Mouse (Mus musculus) lung, embryonic 14.5 days (tissue): ENCODE measurements around the gene Chmp5. TPM values are rescaled to one million over a fixed set of nuclear protein-coding genes. Genes with fewer than 3 reads are reported as not detected.

Source experiments
- ATAC-seq: fragments of 200-750 bp; cut with Nextera tagmentation; 2 replicates; pipeline ENCODE4 v1.8.0; 2017; ENCODE audit warnings: mild to moderate bottlenecking, moderate TSS enrichment, moderate library complexity; ENCODE audit not compliant: insufficient read depth
- DNase-seq: peaks from one replicate; pipeline ENCODE4 v3.0.0-alpha.2; 2015
- H3K27ac ChIP-seq: fragments of 300-500 bp; sonication (generic); 2 replicates; pipeline ENCODE4 v1.5.1; 2014; ENCODE audit warnings: low read depth, mild to moderate bottlenecking, moderate library complexity
- H3K27me3 ChIP-seq: fragments of 300-500 bp; sonication (generic); 2 replicates; pipeline ENCODE4 v1.6.1; 2014; ENCODE audit warnings: low read length, control low read depth; ENCODE audit not compliant: insufficient read depth
- H3K36me3 ChIP-seq: fragments of 300-500 bp; sonication (generic); 2 replicates; pipeline ENCODE4 v1.6.1; 2014; ENCODE audit warnings: control low read depth; ENCODE audit not compliant: insufficient read depth
- H3K4me1 ChIP-seq: fragments of 300-500 bp; sonication (generic); 2 replicates; pipeline ENCODE4 v1.6.1; 2014; ENCODE audit warnings: antibody characterized with exemption, control low read depth; ENCODE audit not compliant: insufficient read depth
- H3K4me2 ChIP-seq: fragments of 300-500 bp; sonication (generic); 2 replicates; pipeline ENCODE4 v1.6.1; 2014; ENCODE audit warnings: mild to moderate bottlenecking
- H3K4me3 ChIP-seq: fragments of 300-500 bp; sonication (generic); 2 replicates; pipeline ENCODE4 v1.5.1; 2014; ENCODE audit warnings: low read depth, low read length
- H3K9ac ChIP-seq: fragments of 300-500 bp; sonication (generic); 2 replicates; pipeline ENCODE4 v1.6.1; 2014
- H3K9me3 ChIP-seq: fragments of 300-500 bp; sonication (generic); 2 replicates; pipeline ENCODE4 v1.6.1; 2016; ENCODE audit warnings: low read depth, low read length, control low read depth
- CTCF ChIP-seq: IDR thresholded peaks from 2 replicates; pipeline ENCODE4 v1.5.1; 2016; ENCODE audit warnings: antibody characterized with exemption, low read depth
- WGBS: fragments of 180-500 bp; shearing (Covaris S2); extraction: QIAGEN DNeasy Blood & Tissue Kit; methylation state at CpG from one replicate; pipeline ENCODE4 v1.1.7; 2014; 5-methylcytosine and 5-hydroxymethylcytosine counted together
- polyA plus RNA-seq: library from polyadenylated mRNA; unstranded; fragments of >200 nt; fragmentation: Nextera tagmentation; extraction: Ambion mirVana; gene quantifications from 2 replicates; pipeline ENCODE4 v1.2.1, GENCODE M21; 2014

The Chmp5 gene
- polyA plus RNA-seq: 90.7 and 97.6 TPM in 2 replicates

DNA sequence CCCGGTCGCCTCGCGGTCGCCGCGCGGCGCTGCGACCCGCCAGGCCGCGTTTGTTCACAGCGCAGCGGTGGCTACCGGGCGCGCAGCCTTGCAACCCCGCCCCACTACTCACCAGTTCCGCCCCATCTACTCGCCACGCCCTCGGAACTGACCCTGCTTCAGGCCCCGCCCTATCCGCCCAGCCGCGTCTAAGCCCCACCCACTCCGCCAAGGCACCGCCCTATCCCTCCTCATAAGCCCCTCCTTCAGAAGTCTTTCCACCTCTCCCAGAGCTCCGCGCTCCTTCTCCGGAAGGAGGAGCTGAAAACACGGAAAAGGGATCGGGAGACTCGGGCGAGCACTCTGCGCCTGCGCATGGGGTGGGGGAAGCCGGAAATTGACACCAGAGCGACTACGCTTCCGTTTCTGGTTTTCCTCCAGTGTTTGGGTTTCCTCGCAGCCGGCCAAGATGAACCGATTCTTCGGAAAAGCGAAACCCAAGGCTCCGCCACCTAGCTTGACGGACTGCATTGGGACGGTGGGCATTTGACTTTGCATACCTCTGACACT, at the start of gene Chmp5, which contains the start of gene Bag1:
Chmp5 (plus strand) TSS at position 248 of the 549 bp plus-strand sequence.
Bag1 (minus strand) TSS at position 135 of the 549 bp plus-strand sequence.
- H3K4me2 ChIP-seq: peak within 1 kb of the TSS; percentile 84
- TF ChIP-seq CTCF: peak; percentile 38
- peaks cover 53% of the 10 kb centered on the region for H3K36me3 ChIP-seq
- ATAC-seq (peak; percentile 96), DNase-seq (peak; percentile 99)
- H3K27me3 ChIP-seq: no peaks in the 10 kb centered on the region
- H3K9ac ChIP-seq: peak within 1 kb of the TSS; percentile 88
- peak within 1 kb of the TSS; percentile 89 for H3K4me3 ChIP-seq
- H3K27ac ChIP-seq: peak within 1 kb of the TSS; percentile 92
- 0 out of 2 replicates have a peak, but pooled peaks cover 3% of the 10 kb centered on the region for H3K4me1 ChIP-seq
- H3K9me3 ChIP-seq: no peaks in the 10 kb centered on the region
- WGBS: under 1% methylated on average over 50 of the region's 50 CpGs

DNA sequence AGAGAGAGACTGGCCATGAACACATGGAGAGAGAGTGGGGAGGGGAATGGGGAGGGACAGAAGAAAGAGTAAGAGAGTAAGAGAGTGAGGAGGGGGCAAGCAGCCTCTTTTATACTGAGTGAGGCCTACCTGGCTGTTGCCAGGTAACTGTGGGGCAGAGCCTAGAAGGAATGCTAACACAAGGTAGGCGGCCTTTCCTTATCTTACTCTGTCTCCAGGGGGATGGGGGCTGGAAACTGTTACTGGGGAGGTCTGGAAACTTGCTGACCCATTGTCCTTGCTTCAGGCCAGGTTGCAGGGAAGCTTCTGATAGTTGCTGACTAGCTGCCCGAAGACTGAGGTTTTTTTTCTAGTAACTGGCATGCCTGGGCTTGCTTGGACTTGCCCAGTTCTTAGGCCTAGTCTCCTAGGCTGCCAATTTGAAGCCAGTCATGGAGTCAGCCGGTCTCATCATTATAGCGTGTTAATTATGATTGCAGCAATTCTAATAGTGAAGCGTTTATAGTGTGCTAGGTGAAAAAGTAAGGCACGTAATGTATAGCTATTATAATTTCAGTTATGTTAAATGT, 49.6 kb upstream of the Chmp5 start:
- no peak for TF ChIP-seq CTCF
- Histone ChIP-seq H3K27me3 (no peaks in the 10 kb centered on the region), H3K4me1 (no peaks in the 10 kb centered on the region), H3K9ac (no peak overlapping the region), H3K4me2 (no peak overlapping the region), H3K27ac (no peak overlapping the region), H3K4me3 (no peak overlapping the region), H3K36me3 (no peaks in the 10 kb centered on the region), H3K9me3 (no peaks in the 10 kb centered on the region)
- 70% methylated on average over 6 of the region's 6 CpGs for WGBS
- ATAC-seq: peak; percentile 75
- peak; percentile 20 for DNase-seq

GRCm38 (mm10) chr4:40899264-40899663, 48.9 kb upstream of the Chmp5 start:
- H3K36me3 ChIP-seq: no peaks in the 10 kb centered on the region
- no peaks in the 10 kb centered on the region for H3K4me1 ChIP-seq
- H3K27me3 ChIP-seq: no peaks in the 10 kb centered on the region
- 72% methylated on average over 2 of the region's 2 CpGs for WGBS
- DNase-seq (no peak), ATAC-seq (no peak)
- no peak overlapping the region for H3K4me3 ChIP-seq
- H3K9me3 ChIP-seq: no peaks in the 10 kb centered on the region
- no peak overlapping the region for H3K27ac ChIP-seq
- no peak for TF ChIP-seq CTCF
- no peak overlapping the region for H3K9ac ChIP-seq
- no peak overlapping the region for H3K4me2 ChIP-seq

DNA sequence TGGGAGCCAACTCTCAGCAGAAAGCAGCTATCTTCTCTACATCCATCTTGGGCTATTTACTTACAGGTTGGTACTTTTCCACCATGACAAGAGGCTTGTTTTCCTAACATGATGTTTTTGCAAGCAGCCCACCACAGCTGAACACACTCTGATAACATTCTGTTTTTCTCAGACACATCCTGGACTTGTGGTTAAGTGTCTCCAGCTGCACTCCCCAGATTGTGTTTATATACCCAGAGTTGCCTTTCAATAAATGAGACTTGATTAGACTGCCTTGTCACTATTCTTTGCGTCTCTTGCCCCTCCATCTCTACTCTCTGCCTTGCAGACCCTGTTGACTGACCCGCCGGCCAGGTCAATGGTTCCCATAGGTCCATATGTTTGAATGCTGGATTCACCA, 48.1 kb upstream of the Chmp5 start:
- ATAC-seq (no peak), DNase-seq (no peak)
- no peak overlapping the region for H3K4me2 ChIP-seq
- H3K4me1 ChIP-seq: no peaks in the 10 kb centered on the region
- 87% methylated on average over 3 of the region's 3 CpGs for WGBS
- H3K4me3 ChIP-seq: no peak overlapping the region
- no peak overlapping the region for H3K27ac ChIP-seq
- no peak for TF ChIP-seq CTCF
- no peaks in the 10 kb centered on the region for H3K9me3 ChIP-seq
- H3K36me3 ChIP-seq: no peaks in the 10 kb centered on the region
- no peak overlapping the region for H3K9ac ChIP-seq
- H3K27me3 ChIP-seq: no peaks in the 10 kb centered on the region

DNA sequence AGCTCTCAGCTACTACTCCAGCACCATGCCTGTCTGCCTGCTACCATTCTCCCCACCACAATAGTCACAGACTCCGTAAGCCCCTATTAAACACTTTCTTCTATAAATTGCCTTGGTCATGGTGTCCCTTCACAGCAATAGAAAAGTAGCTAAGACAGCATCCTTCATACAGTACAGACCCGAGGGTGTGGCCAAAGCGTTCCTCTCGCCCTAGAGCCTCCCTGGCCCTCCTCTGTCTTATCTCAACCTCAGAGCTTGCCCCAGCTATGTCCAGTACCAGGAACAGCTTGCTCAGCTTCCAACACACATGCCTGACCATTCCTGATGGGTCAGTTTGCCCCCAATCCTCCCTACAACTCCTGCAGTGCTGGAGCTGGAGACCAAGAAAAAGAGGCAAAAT, 47.6 kb upstream of the Chmp5 start:
- H3K27me3 ChIP-seq: no peaks in the 10 kb centered on the region
- no peak for TF ChIP-seq CTCF
- H3K9ac ChIP-seq: no peak overlapping the region
- WGBS: 84% methylated on average over 4 of the region's 4 CpGs
- no peaks in the 10 kb centered on the region for H3K4me1 ChIP-seq
- H3K36me3 ChIP-seq: no peaks in the 10 kb centered on the region
- no peaks in the 10 kb centered on the region for H3K9me3 ChIP-seq
- no peak overlapping the region for H3K27ac ChIP-seq
- H3K4me2 ChIP-seq: no peak overlapping the region
- DNase-seq: no peak
- ATAC-seq: no peak
- no peak overlapping the region for H3K4me3 ChIP-seq

GRCm38 (mm10) chr4:40906298-40906697, 41.9 kb upstream of the Chmp5 start:
- peak; percentile 68 for TF ChIP-seq CTCF

DNA sequence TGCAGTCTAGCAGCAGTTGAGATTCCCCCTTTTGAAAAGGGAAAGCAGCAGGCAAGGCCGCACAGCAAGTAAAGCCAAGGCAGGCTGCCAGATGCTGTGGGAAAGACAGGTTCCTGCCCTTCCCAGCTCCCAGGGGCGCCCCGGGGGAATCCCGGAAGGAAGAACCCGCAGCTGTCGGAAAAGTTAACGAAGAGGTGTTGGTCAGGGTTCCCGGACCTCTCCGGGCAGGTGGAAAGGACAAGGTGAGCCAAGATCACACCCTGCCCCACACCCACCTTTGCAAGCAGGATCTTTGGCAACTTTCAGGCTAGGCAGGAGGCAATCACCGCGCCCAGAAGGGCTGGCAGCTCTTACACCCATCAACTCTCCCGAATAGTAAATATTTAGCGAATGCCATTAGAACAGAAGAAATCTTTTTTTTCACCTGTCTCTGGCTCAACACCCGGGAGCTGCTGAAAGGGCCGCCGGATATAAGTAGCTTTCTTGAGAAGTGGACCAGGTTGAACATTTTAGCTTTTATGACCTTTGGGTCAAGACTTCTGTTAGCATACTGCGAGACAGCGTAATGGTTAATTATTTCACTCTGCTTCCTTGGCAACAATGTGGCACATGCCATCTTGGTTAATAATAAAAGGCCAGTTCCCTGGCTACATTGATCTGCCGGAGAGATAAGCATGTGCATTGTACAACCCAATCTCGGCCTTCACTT, 39.8 kb upstream of the Chmp5 start:
- peak overlapping the region; percentile 7; the same call in 1 of the 2 replicates for H3K4me2 ChIP-seq
- no peaks in the 10 kb centered on the region for H3K4me1 ChIP-seq
- DNase-seq (peak; percentile 53), ATAC-seq (peak; percentile 70; the same call in 1 of the 2 replicates)
- H3K27ac ChIP-seq: peak overlapping the region; percentile 63
- no peak overlapping the region for H3K4me3 ChIP-seq
- no peak overlapping the region for H3K9ac ChIP-seq
- H3K27me3 ChIP-seq: no peaks in the 10 kb centered on the region
- no peaks in the 10 kb centered on the region for H3K36me3 ChIP-seq
- H3K9me3 ChIP-seq: no peaks in the 10 kb centered on the region
- no peak for TF ChIP-seq CTCF
- WGBS: 27% methylated on average over 20 of the region's 20 CpGs

More at GRCm38 (mm10) chr4:40906298-40906697, 41.9 kb upstream of the Chmp5 start:
- Histone ChIP-seq H3K27ac (no peak overlapping the region), H3K9ac (no peak overlapping the region), H3K9me3 (no peaks in the 10 kb centered on the region), H3K4me3 (no peak overlapping the region), H3K27me3 (no peaks in the 10 kb centered on the region), H3K36me3 (no peaks in the 10 kb centered on the region), H3K4me2 (no peak overlapping the region), H3K4me1 (no peaks in the 10 kb centered on the region)
- ATAC-seq (no peak), DNase-seq (peak; percentile 78)
- WGBS: 43% methylated on average over 1 of the region's 1 CpGs
